Mouse (Mus musculus) adrenal gland, postnatal 14 days (tissue): ENCODE results near the gene Olfr884. TPM values are rescaled to one million over a fixed set of nuclear protein-coding genes. Genes with fewer than 3 reads are reported as not detected.

Experiments
- DNase-seq: peaks from one replicate; pipeline ENCODE4 v3.0.0; 2021; ENCODE audit warnings: mixed read lengths
- long read RNA-seq, 2 experiments: library from polyadenylated mRNA; stranded (forward); transcript quantifications; one replicate each; pipeline ENCODE4 v2.0.0; 2021
- total RNA-seq: library from RNA; stranded (reverse); gene quantifications from 2 replicates; pipeline ENCODE4 v1.2.3, GENCODE M21; 2021

The Olfr884 gene
- total RNA-seq, result not detected in 2 replicates
- long read RNA-seq, experiment 1, result 0 reads
- long read RNA-seq, experiment 2, result 0 reads

GRCm38 (mm10) chr9:38046255-38046654 is at the start of gene Olfr884:
Gene Olfr884, plus strand, starts transcription at chr9:38046555.
- DNase-seq, result no peak

- no peak for DNase-seq
Measured at GRCm38 (mm10) chr9:37998581-37999204, 47.7 kb upstream of the Olfr884 start.

GRCm38 (mm10) chr9:38000021-38000420 is 46.3 kb upstream of the Olfr884 start:
- DNase-seq, result no peak

GRCm38 (mm10) chr9:38025508-38025907 is 20.8 kb upstream of the Olfr884 start, which contains the start of gene Olfr883:
Gene Olfr883, plus strand, starts transcription at chr9:38025808.
- no peak for DNase-seq

GRCm38 (mm10) chr9:38061022-38061421 is 14.7 kb downstream of the Olfr884 start, which contains the start of gene Olfr885:
Gene Olfr885, plus strand, starts transcription at chr9:38061322.
- no peak for DNase-seq

GRCm38 (mm10) chr9:38083772-38084171 is 37.4 kb downstream of the Olfr884 start, which contains the start of gene Olfr887:
Gene Olfr887, plus strand, starts transcription at chr9:38084072.
- DNase-seq, result no peak

Other genes starting within 250 kb of the Olfr884 start
- gene Olfr876, start 243.5 kb upstream of the Olfr884 start, total RNA-seq, result not detected in 2 replicates
- not detected in 2 replicates for gene Olfr877, start 192.3 kb upstream of the Olfr884 start, total RNA-seq
- not detected in 2 replicates for gene Olfr145, start 149.8 kb upstream of the Olfr884 start, total RNA-seq
- not detected in 2 replicates for gene Olfr878, start 128.7 kb upstream of the Olfr884 start, total RNA-seq
- gene Olfr881, start 54.7 kb upstream of the Olfr884 start, total RNA-seq, result not detected in 2 replicates
- gene Olfr883, start 20.7 kb upstream of the Olfr884 start, total RNA-seq, result not detected in 2 replicates
- gene Olfr885, start 14.8 kb downstream of the Olfr884 start, total RNA-seq, result not detected in 2 replicates
- not detected in 2 replicates for gene Olfr887, start 37.5 kb downstream of the Olfr884 start, total RNA-seq
- not detected in 2 replicates for gene Olfr888, start 61.6 kb downstream of the Olfr884 start, total RNA-seq
- 0.11 and 0.19 TPM in 2 replicates for gene Olfr889, start 68.6 kb downstream of the Olfr884 start, total RNA-seq
- gene Olfr890, start 96.0 kb downstream of the Olfr884 start, total RNA-seq, result not detected in 2 replicates
- not detected in 2 replicates for gene Olfr891, start 134.3 kb downstream of the Olfr884 start, total RNA-seq
- gene Olfr893, start 161.8 kb downstream of the Olfr884 start, total RNA-seq, result not detected in 2 replicates
- gene Olfr894, start 171.5 kb downstream of the Olfr884 start, total RNA-seq, result not detected in 2 replicates
- not detected in 2 replicates for gene Olfr143, start 206.2 kb downstream of the Olfr884 start, total RNA-seq
- gene Olfr895, start 221.3 kb downstream of the Olfr884 start, total RNA-seq, result not detected in 2 replicates
- not detected in 2 replicates for gene Olfr896-ps1, start 244.6 kb downstream of the Olfr884 start, total RNA-seq